Comparison of ENCODE assay signal across 8 mouse cellular contexts in the genomic region with DNA sequence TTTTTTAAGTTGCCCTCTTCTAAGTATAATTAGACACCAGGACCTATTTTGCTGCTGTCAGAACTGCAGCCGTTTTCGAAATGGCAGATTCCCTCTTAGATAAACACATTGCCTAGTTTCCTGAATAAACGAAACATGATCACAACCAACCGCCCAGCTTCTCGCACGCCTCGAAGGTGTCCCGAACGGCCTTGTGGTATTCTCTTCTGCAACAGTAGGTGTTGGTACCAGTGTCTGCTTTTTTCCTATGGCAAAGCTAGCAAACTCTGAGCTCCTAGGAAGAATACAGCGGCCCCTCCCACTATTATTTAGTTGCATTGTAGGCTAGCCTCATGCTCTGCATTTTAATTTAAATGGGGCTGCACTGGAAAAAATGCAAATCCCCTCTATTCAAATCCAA. TPM values are rescaled to one million over a fixed set of nuclear protein-coding genes. Genes with fewer than 3 reads are reported as not detected.
DNase-seq lines count a peak whose midpoint lies in the region; ATAC-seq lines count a peak whose summit lies in the region.

No protein-coding gene starts in this region.

- H3K4me1 ChIP-seq in hindbrain, embryonic 16.5 days (ENCODE audit: control insufficient read depth, insufficient read depth, low read depth, low read length): peaks cover 4% of the 10 kb centered on the region
- H3K4me1 ChIP-seq in midbrain, embryonic 14.5 days (ENCODE audit: control insufficient read depth, insufficient read depth, low read length): peaks cover 16% of the 10 kb centered on the region

- H3K4me3 ChIP-seq in hindbrain, embryonic 16.5 days (ENCODE audit: low read length): peak overlapping the region; percentile 27
- peak overlapping the region; percentile 21; the same call in 1 of the 2 replicates for H3K4me3 ChIP-seq in midbrain, embryonic 14.5 days (replicated peaks; ENCODE audit: low read depth, low read length)

- peak; percentile 69 for ATAC-seq in hindbrain, embryonic 16.5 days
- peak; percentile 72; the same call in 1 of the 2 replicates for ATAC-seq in midbrain, embryonic 14.5 days (ENCODE audit: low FRiP score, low TSS enrichment)

- H3K9ac ChIP-seq in hindbrain, embryonic 16.5 days (ENCODE audit: low read depth, low read length): peak overlapping the region; percentile 39; the same call in 1 of the 2 replicates
- H3K9ac ChIP-seq in midbrain, embryonic 14.5 days (replicated peaks; ENCODE audit: low read length): no peak overlapping the region; the same call in 1 of the 2 replicates

- H3K9me3 ChIP-seq in hindbrain, embryonic 16.5 days (ENCODE audit: control insufficient read depth, low read length): no peaks in the 10 kb centered on the region
- no peaks in the 10 kb centered on the region for H3K9me3 ChIP-seq in midbrain, embryonic 14.5 days (ENCODE audit: control insufficient read depth, low read length)

- DNase-seq in kidney, postnatal 4 days: peak; percentile 33 to 47
- DNase-seq in kidney, postnatal 25 days: no peak
- DNase-seq in embryo, embryonic 10 days (ENCODE audit: low spot score): peak; percentile 40
- DNase-seq in midbrain, embryonic 14.5 days: peak; percentile 76
- no peak for DNase-seq in natural killer cell, adult 2 months (ENCODE audit: low spot score in 2 of 2)
- no peak for DNase-seq in adrenal gland, adult 8-10 months
- no peak for DNase-seq in urinary bladder, postnatal 36 days (ENCODE audit: low spot score in 2 of 2)

- no peaks in the 10 kb centered on the region for H3K27me3 ChIP-seq in hindbrain, embryonic 16.5 days (replicated peaks; ENCODE audit: control insufficient read depth, insufficient read depth, low read length)
- H3K27me3 ChIP-seq in midbrain, embryonic 14.5 days (ENCODE audit: control insufficient read depth, insufficient read depth, low read length): no peaks in the 10 kb centered on the region

- H3K27ac ChIP-seq in hindbrain, embryonic 16.5 days (ENCODE audit: low read depth, low read length): peak overlapping the region; percentile 55; the same call in 1 of the 2 replicates
- H3K27ac ChIP-seq in midbrain, embryonic 14.5 days (replicated peaks; ENCODE audit: low read depth, low read length): peak overlapping the region; percentile 80

- H3K4me2 ChIP-seq in hindbrain, embryonic 16.5 days (ENCODE audit: low read length): peak overlapping the region; percentile 49
- H3K4me2 ChIP-seq in midbrain, embryonic 14.5 days (ENCODE audit: low read length): peak overlapping the region; percentile 50

- no peaks in the 10 kb centered on the region for H3K36me3 ChIP-seq in hindbrain, embryonic 16.5 days (ENCODE audit: control insufficient read depth, insufficient read depth, low read length)
- no peaks in the 10 kb centered on the region for H3K36me3 ChIP-seq in midbrain, embryonic 14.5 days (ENCODE audit: control insufficient read depth, insufficient read depth, low read length)

- 1% methylated on average over 10 of the region's 10 CpGs for WGBS in hindbrain, embryonic 16.5 days
- under 1% methylated on average over 10 of the region's 10 CpGs for WGBS in midbrain, embryonic 14.5 days

RNA-seq across cellular contexts. Expression of a gene that starts 45.3 kb away (rescaled TPM):
- polyA plus RNA-seq in hindbrain, embryonic 16.5 days (2015; fragmentation: Nextera tagmentation; extraction: Ambion mirVana): 0.92 and 1.0 TPM in 2 replicates
- 1.8 TPM in 2 replicates for polyA plus RNA-seq in midbrain, embryonic 14.5 days (2014; fragmentation: Nextera tagmentation; extraction: Ambion mirVana)
- 10 to 100 TPM; 23.0 to 38.9 (median 32.6) TPM for total RNA-seq in adrenal gland, adult 8-10 months (2022)

Comparison
In these comparisons a context has a peak if more than half of its experiments do, and no peak if none do; other contexts are left out.
1. DNase-seq: peak in kidney, postnatal 4 days (2 of 2), embryo, embryonic 10 days (single experiment) and midbrain, embryonic 14.5 days (single experiment); none in kidney, postnatal 25 days (0 of 2), natural killer cell, adult 2 months (0 of 2), adrenal gland, adult 8-10 months (single experiment) and urinary bladder, postnatal 36 days (0 of 2).